Mouse (Mus musculus) kidney, embryonic 14.5 days (tissue): ENCODE measurements around the gene Ppp2r5b. TPM values are rescaled to one million over a fixed set of nuclear protein-coding genes. Genes with fewer than 3 reads are reported as not detected.

Experiments
- ATAC-seq: fragments of 200-750 bp; cut with Nextera tagmentation; 2 replicates; pipeline ENCODE4 v1.8.0; 2017; ENCODE audit warnings: moderate number of reproducible peaks, mild to moderate bottlenecking, moderate TSS enrichment, moderate library complexity; ENCODE audit not compliant: low FRiP score, low TSS enrichment
- H3K27ac ChIP-seq: fragments of 300-500 bp; sonication (generic); 2 replicates; pipeline ENCODE4 v1.5.1; 2014; ENCODE audit warnings: low read depth, mild to moderate bottlenecking, low read length, moderate library complexity, mixed read lengths
- H3K27me3 ChIP-seq: fragments of 300-500 bp; sonication (generic); 2 replicates; pipeline ENCODE4 v1.6.1; 2014; ENCODE audit warnings: mild to moderate bottlenecking, low read length; ENCODE audit not compliant: control insufficient read depth, insufficient read depth
- H3K36me3 ChIP-seq: fragments of 300-500 bp; sonication (generic); 2 replicates; pipeline ENCODE4 v1.6.1; 2014; ENCODE audit warnings: low read length, mixed read lengths; ENCODE audit not compliant: control insufficient read depth, insufficient read depth
- H3K4me1 ChIP-seq: fragments of 300-500 bp; sonication (generic); 2 replicates; pipeline ENCODE4 v1.6.1; 2014; ENCODE audit warnings: low read length, mixed read lengths; ENCODE audit not compliant: control insufficient read depth, insufficient read depth
- H3K4me2 ChIP-seq: fragments of 300-500 bp; sonication (generic); replicated peaks from 2 replicates; pipeline ENCODE4 v1.6.1; 2014; ENCODE audit warnings: low read depth, mild to moderate bottlenecking, low read length
- H3K4me3 ChIP-seq: fragments of 300-500 bp; sonication (generic); 2 replicates; pipeline ENCODE4 v1.5.1; 2014; ENCODE audit warnings: mild to moderate bottlenecking, low read length
- H3K9ac ChIP-seq: fragments of 300-500 bp; sonication (generic); 2 replicates; pipeline ENCODE4 v1.6.1; 2014; ENCODE audit warnings: low read depth, mild to moderate bottlenecking, low read length, moderate library complexity
- H3K9me3 ChIP-seq: fragments of 300-500 bp; sonication (generic); 2 replicates; pipeline ENCODE4 v1.6.1; 2016; ENCODE audit warnings: low read length; ENCODE audit not compliant: control insufficient read depth
- WGBS: fragments of 180-500 bp; shearing (Covaris S2); extraction: QIAGEN DNeasy Blood & Tissue Kit; methylation state at CpG from one replicate; pipeline ENCODE4 v1.1.7; 2014; 5-methylcytosine and 5-hydroxymethylcytosine counted together
- polyA plus RNA-seq: library from polyadenylated mRNA; unstranded; fragments of >200 nt; fragmentation: Nextera tagmentation; extraction: Ambion mirVana; gene quantifications from 2 replicates; pipeline ENCODE4 v1.2.1, GENCODE M21; 2014

Gene Ppp2r5b
- polyA plus RNA-seq, 1 experiment from 2014 or later: 19.7 TPM

DNA sequence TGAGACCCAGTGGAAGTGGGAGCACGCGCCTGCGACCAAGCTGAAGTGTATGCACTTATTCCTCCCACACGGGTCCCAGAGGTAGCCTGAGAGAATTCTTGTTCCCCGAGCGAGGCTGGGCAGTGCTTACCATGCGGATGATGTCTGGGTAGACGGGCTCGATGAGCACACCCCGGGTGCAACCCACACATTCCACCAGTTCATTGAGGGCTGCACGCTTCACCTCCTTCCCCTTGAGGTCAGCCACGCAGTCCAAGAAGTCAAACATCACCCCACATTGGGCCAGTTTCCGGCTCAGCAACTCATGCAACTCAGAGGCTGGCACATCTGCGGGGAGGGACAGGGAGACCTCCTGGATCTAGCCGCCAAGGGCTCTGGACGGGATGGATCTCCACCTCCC lies 2.0 kb downstream of the Ppp2r5b start:
- Histone ChIP-seq H3K36me3 (peaks cover 34% of the 10 kb centered on the region; the same call in 1 of the 2 replicates), H3K27ac (no peak overlapping the region), H3K4me2 (no peak overlapping the region; the same call in 1 of the 2 replicates), H3K4me1 (peaks cover 17% of the 10 kb centered on the region), H3K4me3 (no peak overlapping the region), H3K9ac (no peak overlapping the region), H3K9me3 (no peaks in the 10 kb centered on the region), H3K27me3 (no peaks in the 10 kb centered on the region)
- ATAC-seq: no peak
- 43% methylated on average over 16 of the region's 16 CpGs for WGBS

DNA sequence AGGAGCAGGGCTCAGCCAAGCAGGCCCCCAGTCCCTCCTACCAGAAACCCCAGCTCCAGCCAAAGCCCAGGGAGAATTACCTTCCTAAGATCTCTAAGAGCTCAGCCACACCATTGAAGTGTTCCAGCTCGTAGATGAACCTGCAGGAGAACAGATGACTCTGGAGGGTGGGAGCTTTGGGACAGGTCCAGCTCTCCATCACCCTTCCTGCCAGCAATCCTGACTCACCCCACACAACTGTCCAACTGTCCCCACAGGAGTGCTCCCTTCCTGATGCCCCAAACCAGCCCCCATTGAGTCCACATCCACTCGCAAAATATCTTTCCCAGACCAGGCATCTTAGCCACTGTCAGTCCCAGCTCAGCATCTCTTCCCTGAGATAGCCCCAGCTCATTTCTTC lies 4.6 kb downstream of the Ppp2r5b start:
- ATAC-seq: no peak
- H3K9me3 ChIP-seq: no peaks in the 10 kb centered on the region
- H3K36me3 ChIP-seq: peaks cover 43% of the 10 kb centered on the region
- H3K4me3 ChIP-seq: no peak overlapping the region
- no peak overlapping the region for H3K9ac ChIP-seq
- no peak overlapping the region for H3K4me2 ChIP-seq
- WGBS: 91% methylated on average over 2 of the region's 2 CpGs
- no peak overlapping the region for H3K27ac ChIP-seq
- H3K27me3 ChIP-seq: no peaks in the 10 kb centered on the region
- H3K4me1 ChIP-seq: peaks cover 17% of the 10 kb centered on the region

DNA sequence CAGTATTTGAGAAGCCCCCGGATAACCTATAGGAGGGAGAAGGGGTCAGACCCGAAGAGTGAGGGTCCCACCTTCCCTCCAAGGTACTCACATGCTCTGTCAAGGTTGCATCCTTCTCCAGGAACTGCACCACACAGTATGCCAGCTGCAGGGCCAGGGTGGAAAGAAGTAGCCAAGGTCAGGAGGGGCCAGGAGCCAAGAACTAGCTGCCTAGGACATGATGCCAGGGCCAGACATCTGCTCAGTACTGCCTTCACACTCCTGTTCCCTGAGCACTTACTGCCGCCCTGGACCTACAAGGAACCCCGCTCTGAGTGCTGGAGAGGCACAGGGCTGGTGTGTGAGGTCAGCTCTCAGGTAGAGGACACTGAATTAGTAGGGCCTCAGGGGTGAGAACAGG lies 5.3 kb downstream of the Ppp2r5b start:
- peaks cover 43% of the 10 kb centered on the region for H3K36me3 ChIP-seq
- ATAC-seq: no peak
- no peak overlapping the region for H3K27ac ChIP-seq
- no peak overlapping the region for H3K4me2 ChIP-seq
- no peak overlapping the region for H3K4me3 ChIP-seq
- H3K4me1 ChIP-seq: peaks cover 17% of the 10 kb centered on the region
- 79% methylated on average over 4 of the region's 4 CpGs for WGBS
- no peaks in the 10 kb centered on the region for H3K27me3 ChIP-seq
- H3K9me3 ChIP-seq: no peaks in the 10 kb centered on the region
- H3K9ac ChIP-seq: no peak overlapping the region

DNA sequence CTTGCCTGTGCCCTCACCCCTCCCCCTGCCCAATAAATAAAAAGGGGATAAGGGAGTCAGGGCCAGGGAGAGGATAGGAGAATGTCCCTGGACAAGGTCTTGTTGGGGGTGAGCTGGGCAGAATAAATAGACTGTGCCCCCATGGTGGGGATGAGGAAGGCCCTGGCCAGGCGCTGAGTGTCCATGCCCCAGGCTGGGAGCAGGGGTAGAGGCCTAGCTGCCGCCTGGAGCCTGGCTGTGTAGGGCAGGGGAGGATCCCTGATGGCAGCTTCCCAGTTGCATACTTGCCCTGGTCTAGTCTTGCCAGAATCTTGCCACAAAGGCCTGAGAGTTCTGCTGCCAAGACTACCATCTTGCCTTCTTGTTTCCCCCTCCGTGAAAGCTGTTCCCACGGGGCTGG lies 7.8 kb downstream of the Ppp2r5b start:
- H3K4me3 ChIP-seq: no peak overlapping the region
- H3K9ac ChIP-seq: no peak overlapping the region
- no peaks in the 10 kb centered on the region for H3K9me3 ChIP-seq
- no peaks in the 10 kb centered on the region for H3K27me3 ChIP-seq
- no peak overlapping the region for H3K4me2 ChIP-seq
- peaks cover 40% of the 10 kb centered on the region for H3K36me3 ChIP-seq
- no peak overlapping the region for H3K27ac ChIP-seq
- H3K4me1 ChIP-seq: no peaks in the 10 kb centered on the region
- WGBS: 81% methylated on average over 4 of the region's 4 CpGs
- no peak for ATAC-seq

DNA sequence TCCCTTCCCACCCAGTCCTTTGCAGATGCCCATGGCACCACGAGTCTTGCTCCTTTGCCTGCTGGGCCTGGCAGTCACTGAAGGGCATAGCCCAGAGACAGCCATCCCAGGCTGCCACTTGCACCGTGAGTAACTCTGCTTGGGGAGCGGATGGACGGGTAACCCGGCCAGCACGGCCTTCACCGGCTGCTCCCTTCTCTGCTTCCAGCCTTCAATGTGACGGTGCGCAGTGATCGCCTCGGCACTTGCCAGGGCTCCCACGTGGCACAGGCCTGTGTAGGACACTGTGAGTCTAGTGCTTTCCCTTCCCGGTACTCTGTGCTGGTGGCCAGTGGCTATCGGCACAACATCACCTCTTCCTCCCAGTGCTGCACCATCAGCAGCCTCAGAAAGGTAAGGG lies 8.9 kb downstream of the Ppp2r5b start:
- ATAC-seq: no peak
- no peaks in the 10 kb centered on the region for H3K4me1 ChIP-seq
- H3K4me3 ChIP-seq: no peak overlapping the region
- H3K4me2 ChIP-seq: no peak overlapping the region
- WGBS: 90% methylated on average over 14 of the region's 14 CpGs
- no peak overlapping the region for H3K9ac ChIP-seq
- peaks cover 35% of the 10 kb centered on the region for H3K36me3 ChIP-seq
- no peak overlapping the region for H3K27ac ChIP-seq
- no peaks in the 10 kb centered on the region for H3K9me3 ChIP-seq
- no peaks in the 10 kb centered on the region for H3K27me3 ChIP-seq

DNA sequence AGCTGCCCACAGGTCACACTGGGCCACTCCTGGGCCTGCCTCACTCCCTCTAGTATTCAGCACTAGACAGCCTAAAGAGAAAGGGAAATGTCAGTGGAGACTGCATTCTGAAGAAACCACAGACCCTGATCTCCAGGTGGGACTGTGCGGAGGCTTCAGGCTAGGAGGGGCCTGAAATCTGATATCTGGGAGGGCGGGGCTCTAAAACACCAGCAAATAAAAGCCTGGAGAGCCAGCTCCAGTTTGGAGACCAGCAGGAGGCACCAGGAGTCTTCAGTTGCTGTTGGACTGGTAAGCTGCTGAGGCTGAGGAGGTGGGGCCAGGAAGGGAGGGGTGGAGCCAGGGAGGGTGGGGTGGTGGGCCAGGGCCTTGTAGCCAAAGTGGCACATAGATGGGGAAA lies 9.5 kb downstream of the Ppp2r5b start, which contains the start of gene Gpha2:
Gene Gpha2, plus strand, starts transcription at position 246 of the 400 bp plus-strand sequence.
- Histone ChIP-seq H3K4me2 (no peak within 1 kb of the TSS), H3K27ac (no peak within 1 kb of the TSS), H3K9ac (no peak within 1 kb of the TSS), H3K27me3 (no peaks in the 10 kb centered on the region), H3K4me3 (no peak within 1 kb of the TSS), H3K36me3 (peaks cover 28% of the 10 kb centered on the region), H3K4me1 (no peaks in the 10 kb centered on the region), H3K9me3 (no peaks in the 10 kb centered on the region)
- peak; percentile 66 for ATAC-seq
- WGBS: 13% methylated on average over 2 of the region's 2 CpGs

DNA sequence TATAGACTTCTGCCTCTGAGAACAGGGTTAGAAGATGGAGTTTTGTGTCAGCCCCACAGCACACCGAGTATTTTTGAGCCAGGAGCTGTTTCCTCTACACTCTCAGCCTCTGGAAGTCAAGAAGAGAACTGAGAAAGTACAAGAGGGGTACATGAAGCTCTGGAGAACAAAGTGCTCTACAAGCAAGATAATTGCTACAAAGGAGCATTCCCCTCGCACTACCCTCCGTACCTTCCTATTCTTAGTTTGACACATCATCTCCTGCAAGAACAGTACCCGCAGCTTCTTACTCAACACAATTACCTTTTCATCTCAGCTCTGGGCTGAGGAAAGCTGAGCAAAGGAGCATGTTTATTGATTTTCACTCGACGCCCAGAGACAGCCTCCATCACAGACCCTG lies 17.1 kb downstream of the Ppp2r5b start:
- H3K9me3 ChIP-seq: no peaks in the 10 kb centered on the region
- H3K9ac ChIP-seq: no peak overlapping the region
- H3K4me3 ChIP-seq: no peak overlapping the region
- 82% methylated on average over 6 of the region's 6 CpGs for WGBS
- no peak for ATAC-seq
- H3K27ac ChIP-seq: no peak overlapping the region
- no peak overlapping the region for H3K4me2 ChIP-seq
- H3K36me3 ChIP-seq: no peaks in the 10 kb centered on the region
- no peaks in the 10 kb centered on the region for H3K27me3 ChIP-seq
- H3K4me1 ChIP-seq: no peaks in the 10 kb centered on the region

DNA sequence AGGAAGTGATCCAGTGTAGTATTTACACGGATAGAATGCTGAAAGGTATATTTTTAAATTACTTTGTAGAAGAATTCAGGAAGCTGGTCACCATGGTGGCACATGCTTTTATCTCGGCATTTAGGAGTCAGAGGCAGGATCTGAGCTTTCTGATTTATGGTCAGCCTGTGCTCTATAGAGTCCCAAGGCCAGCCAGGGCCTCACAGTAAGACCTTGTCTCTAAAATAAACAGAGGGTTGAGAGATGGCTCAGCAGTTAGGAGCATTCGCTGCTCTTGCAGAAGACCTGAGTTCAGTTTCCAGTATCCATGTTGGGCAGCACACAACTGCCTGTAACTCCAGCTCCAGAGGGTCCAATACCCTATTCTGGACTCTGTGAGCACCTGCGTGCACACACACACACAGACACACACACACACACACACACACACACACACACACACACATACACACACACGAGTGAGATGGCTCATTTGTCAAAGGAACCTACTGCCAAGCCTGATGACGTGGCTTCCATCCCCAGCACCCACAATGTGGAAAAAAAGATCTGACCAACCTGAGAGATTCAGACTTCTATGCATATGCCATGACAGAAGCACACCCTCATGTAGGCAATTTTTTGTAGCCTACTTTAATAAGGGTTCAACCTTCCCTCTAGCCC lies 19.5 kb downstream of the Ppp2r5b start:
- WGBS: 44% methylated on average over 6 of the region's 6 CpGs

DNA sequence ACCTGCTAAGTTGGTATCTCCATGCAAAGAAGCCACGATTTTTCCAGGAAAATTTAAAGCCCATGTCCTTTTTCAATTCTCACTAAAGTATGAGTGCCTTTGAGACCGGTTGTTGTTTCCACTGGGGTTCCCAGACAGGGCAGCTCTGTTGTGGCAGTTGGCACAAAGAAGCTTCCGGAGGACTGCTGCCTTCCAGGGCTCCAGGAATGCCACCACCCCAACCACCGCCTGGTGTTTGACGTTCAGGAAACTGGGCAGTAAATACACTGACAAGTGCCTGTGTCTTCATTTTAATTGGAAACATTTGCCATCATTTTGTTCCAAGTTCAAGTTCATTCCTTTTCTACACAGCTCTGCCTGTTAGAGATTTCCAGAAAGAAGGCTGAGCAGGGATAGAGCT lies 29.0 kb downstream of the Ppp2r5b start:
- no peaks in the 10 kb centered on the region for H3K4me1 ChIP-seq
- ATAC-seq: no peak
- WGBS: 74% methylated on average over 5 of the region's 5 CpGs

More for the DNA sequence above, 19.5 kb downstream of the Ppp2r5b start:
- Histone ChIP-seq H3K4me3 (no peak overlapping the region), H3K4me1 (no peaks in the 10 kb centered on the region), H3K27me3 (no peaks in the 10 kb centered on the region), H3K9me3 (no peaks in the 10 kb centered on the region), H3K27ac (no peak overlapping the region), H3K4me2 (no peak overlapping the region), H3K36me3 (no peaks in the 10 kb centered on the region), H3K9ac (no peak overlapping the region)
- ATAC-seq: no peak

More for the DNA sequence above, 29.0 kb downstream of the Ppp2r5b start:
- no peak overlapping the region for H3K4me2 ChIP-seq
- no peak overlapping the region for H3K9ac ChIP-seq
- no peak overlapping the region for H3K27ac ChIP-seq
- no peaks in the 10 kb centered on the region for H3K36me3 ChIP-seq
- no peaks in the 10 kb centered on the region for H3K9me3 ChIP-seq
- H3K27me3 ChIP-seq: no peaks in the 10 kb centered on the region
- H3K4me3 ChIP-seq: no peak overlapping the region
